Mouse (Mus musculus) olfactory bulb, adult 2 months (tissue): ENCODE results near the gene Tex21.

ENCODE experiments used
- CTCF ChIP-seq: fragments of 200-500 bp; IDR thresholded peaks from 2 replicates; pipeline ENCODE4 v1.5.1; 2012; ENCODE audit warnings: low read depth, mild to moderate bottlenecking, low read length, moderate library complexity; ENCODE audit not compliant: insufficient read depth
- POLR2A ChIP-seq: fragments of 200-500 bp; IDR thresholded peaks from 2 replicates; pipeline ENCODE4 v1.6.1; 2012; ENCODE audit warnings: mild to moderate bottlenecking, low read depth, low read length, moderate library complexity; ENCODE audit not compliant: insufficient read depth

GRCm38 (mm10) chr12:76265001-76265400, 18.5 kb upstream of the Tex21 start:
- no peak for TF ChIP-seq CTCF
- TF ChIP-seq POLR2A: no peak
